Mouse (Mus musculus): ENCODE results near the gene Efhb. TPM values are rescaled to one million over a fixed set of nuclear protein-coding genes. Genes with fewer than 3 reads are reported as not detected.

Efhb gene
- under 1 TPM; 0.06 to 0.10 TPM for total RNA-seq (2021)

DNA sequence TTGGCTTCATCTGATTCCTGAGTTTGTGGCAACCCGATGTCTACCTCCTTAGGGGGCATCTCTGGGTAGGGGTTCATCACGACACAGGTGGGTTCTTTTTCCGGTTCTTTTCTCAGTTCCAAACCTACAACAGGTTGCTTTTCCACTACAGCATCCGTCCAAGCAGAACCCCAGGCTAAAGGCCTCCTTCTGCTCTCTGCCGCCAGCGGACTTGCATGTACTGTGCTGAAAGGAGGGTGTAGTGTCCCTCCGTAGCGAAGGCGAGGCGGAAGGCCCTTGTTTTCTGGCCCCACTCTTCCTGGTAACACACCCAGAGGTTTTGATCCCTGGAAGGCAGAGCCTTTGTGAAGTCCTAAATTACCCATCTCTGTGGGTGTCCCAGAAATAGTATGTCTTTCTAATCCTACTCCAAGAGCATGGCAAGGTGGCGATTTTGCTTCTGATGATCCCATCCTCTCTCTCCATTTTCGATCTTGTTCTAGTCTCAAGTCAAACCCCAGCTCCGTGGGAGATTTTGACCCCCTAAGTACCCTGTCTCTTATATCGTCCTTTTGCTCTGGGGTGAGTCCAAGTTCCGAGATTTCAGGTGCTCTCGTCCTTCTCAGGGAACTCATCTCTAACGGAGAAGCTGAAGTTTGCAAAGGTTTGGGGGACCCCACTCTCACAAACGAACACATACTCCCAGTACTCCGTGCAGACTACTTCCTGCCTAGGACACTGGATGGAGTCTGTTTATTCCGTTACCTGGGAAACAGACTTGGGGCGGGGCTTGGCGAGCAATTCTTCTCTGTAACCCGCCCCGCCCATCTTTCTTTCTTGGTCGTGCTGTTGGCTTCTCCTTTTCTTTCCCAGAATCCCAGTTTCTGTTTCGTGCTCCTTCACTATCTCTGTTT, at the start of gene Efhb:
TSS of gene Efhb (minus strand) at position 719 of the 893 bp plus-strand sequence.
- intact Hi-C loops (cut with DNase I): no loop called here
- peak; percentile 82 for DNase-seq (ENCODE audit: low spot score)

DNA sequence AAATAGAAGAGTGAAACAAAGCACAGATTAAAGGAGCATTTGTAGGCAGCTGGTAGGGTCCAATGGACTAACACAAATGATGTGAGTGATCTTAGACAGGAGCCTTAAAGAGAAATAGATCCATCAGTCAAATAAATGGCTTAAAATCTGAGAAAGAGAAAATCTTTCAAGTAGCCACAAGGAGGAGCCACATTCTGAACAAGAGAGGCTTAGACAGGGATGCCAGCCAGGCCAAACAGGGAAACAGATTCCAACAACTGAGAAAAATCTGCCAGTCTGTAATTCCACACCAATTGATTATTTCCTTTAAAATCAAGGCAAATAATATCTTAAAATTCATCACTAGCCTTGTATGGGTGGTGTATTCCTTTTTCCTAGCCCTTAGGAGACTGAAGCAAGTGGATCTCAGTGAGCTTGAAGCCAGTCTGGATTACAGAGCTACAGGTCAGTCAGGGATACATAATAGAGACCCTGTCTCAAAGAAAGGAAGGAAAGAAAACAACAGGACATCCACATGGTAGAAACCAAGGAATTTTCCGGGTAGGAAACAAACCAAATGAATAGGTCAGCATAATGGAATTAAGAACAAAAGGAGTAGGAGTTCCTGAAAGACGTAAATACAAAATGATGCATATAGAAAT, 49.3 kb upstream of the Efhb start:
- intact Hi-C loops (cut with DNase I): loop anchor here (2.0 to 5.0 kb wide), 4 partner anchors 50 to 320 kb away; no protein-coding TSS in a partner anchor
- DNase-seq (ENCODE audit: low spot score): no peak

DNA sequence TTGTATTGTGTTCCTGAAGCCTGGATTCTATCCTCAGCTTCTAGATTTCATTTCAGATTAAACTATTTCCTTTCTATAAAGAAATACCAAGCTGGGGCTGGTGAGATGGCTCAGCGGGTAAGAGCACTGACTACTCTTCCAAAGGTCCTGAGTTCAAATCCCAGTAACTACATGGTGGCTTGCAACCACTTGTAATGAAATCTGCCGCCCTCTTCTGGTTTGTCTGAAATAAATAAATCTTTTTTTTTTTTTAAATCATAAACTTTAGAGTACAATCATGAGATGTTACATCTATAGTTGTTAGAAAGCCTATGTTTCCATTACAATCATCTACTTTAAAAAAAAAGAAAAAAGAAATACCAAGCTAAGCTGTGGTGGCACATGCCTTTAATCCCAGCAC, 39.8 kb upstream of the Efhb start:
- intact Hi-C loops (cut with DNase I): no loop called here
- DNase-seq (ENCODE audit: low spot score): no peak

DNA sequence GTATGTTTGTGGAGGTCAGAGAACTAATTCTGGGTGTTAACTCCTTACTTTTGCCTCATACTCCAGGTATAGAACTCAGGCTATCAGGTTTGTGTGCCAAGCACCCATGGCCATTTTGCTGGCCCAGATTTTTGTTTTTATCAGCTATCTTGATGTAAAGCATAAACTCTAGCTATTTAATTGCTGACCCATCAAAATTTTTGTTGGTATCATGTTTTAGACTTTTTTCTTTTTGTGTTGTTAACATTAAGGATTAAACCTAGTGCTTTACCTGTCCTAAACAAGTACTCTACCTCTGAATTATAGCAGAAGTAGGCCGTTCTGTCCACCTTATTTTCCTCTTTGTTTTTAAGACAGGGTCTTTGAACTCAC, 25.9 kb upstream of the Efhb start:
- intact Hi-C loops (cut with DNase I): no loop called here
- DNase-seq (ENCODE audit: low spot score): no peak

DNA sequence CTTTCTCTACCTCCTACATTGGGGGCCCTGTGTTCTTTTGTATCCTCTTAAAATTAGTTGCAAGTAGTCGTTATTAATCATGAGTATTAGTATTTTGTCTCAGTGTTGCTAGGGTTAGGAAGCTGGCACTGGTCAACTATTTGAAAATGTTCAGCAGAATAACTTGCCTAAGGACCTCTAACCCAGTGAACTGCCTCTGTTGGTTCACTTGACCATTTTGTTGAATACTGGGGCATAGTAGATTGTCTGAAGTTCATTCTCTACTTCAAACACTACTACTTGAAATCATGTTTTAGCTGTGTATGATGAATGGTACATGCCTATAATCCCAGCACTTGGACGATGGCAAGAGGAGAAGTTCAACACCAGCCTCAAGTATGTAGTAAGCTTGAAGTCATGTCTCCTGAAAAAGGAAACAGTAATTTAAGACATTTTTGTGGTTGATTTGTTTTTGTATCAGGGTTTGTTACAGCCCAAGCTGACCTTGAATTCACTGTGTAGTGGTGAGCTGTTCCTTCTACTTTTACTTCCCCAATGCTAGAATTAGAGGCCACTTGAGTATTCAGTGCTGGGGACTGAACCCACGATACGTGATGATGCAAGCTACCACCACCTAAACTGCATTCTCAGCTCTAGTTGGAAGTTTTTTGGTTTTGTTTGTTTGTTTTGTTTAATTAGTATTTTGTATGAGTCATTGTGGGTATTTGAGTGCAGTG, 25.3 kb upstream of the Efhb start:
- DNase-seq (ENCODE audit: low spot score): no peak
- intact Hi-C loops (cut with DNase I): no loop called here

DNA sequence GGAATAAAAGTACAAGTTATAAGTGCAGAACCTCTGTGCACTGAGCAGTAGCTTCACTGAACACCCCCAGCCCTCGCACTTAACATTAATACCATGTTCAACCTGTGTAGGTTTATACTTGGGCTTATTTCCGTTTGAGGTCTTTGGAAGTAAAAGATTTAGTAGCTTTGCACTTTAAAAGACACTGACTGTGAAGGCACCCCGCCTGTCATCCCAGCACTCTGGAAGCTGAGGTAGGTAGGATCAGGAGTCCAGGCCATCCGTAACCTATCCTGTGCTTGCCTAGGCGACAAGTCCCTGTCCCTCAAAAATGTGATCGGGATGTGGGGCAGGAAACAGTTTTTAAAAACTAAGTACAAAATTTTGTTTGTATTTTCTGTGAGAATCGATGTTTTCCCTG, 17.3 kb upstream of the Efhb start:
- DNase-seq (ENCODE audit: low spot score): no peak
- intact Hi-C loops (cut with DNase I): no loop called here

DNA sequence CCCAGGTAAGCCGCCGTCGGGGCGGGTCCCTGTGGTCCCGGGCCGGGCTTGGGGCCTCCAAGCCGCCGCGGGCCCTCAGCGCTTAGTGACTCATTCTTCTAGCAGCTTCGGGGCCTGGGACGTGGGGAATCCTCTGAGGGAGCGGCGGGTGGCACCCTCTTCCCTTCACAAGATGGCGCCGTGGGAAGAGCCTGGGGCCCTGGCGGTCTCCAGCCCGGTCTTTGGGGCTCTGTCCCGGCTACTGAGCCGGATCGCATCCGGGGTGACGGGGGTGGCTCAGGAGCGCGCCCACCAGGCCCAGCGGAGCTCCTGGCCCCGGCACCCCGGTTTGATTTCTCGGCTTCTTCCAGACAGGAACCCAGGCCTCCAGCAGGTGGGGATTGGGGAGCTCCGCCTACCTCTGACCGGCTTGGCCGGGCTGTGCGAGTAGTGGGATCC, 16.5 kb upstream of the Efhb start:
- intact Hi-C loops (cut with DNase I): loop anchor here (2.0 to 5.0 kb wide), 2 partner anchors 89 to 208 kb away; partner anchors contain the start of gene Sgo1
- DNase-seq (ENCODE audit: low spot score): no peak

DNA sequence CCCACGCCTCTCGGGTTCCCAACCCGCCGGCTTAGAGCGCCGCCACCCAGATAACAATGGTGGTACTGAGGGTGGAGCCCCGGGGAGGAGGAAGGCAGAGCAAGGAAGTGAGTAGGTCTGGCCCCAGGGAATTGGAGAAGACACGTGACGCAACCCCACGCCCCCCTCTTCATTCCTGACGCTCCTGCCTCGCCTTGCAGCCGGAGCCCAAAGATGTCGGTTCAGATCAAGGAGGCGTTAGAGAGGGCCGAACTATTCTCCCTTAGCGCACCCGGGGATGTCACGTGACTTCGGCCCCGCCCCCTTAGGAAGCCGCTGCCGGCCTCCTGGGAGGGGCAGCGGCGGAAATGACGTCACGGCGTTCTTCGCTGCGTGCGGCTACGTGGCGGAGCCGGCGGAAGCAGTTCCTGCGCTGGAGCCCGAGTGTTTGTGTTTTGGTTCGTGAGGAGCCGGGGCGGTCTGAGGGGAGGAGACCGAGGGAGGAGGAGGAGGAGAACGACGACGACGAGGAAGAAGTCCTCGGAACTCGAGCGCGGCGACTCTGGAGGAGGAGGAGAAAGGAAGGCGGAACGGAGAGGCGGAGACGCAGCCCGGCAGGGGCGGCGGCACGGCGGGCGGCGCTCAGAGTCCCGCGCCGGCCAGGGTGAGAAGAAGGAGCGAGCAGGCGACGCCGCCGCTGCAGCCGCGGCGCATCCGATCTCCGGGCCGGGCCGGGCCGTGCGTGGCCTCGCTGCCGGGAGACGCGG, 15.9 kb upstream of the Efhb start, which contains the start of gene Rab5a:
TSS of gene Rab5a (plus strand) at position 377 of the 746 bp plus-strand sequence.
- intact Hi-C loops (cut with DNase I): loop anchor here (2.0 to 5.0 kb wide), 2 partner anchors 90 to 208 kb away; partner anchors contain the start of gene Sgo1
- DNase-seq (ENCODE audit: low spot score): peak; percentile 99

DNA sequence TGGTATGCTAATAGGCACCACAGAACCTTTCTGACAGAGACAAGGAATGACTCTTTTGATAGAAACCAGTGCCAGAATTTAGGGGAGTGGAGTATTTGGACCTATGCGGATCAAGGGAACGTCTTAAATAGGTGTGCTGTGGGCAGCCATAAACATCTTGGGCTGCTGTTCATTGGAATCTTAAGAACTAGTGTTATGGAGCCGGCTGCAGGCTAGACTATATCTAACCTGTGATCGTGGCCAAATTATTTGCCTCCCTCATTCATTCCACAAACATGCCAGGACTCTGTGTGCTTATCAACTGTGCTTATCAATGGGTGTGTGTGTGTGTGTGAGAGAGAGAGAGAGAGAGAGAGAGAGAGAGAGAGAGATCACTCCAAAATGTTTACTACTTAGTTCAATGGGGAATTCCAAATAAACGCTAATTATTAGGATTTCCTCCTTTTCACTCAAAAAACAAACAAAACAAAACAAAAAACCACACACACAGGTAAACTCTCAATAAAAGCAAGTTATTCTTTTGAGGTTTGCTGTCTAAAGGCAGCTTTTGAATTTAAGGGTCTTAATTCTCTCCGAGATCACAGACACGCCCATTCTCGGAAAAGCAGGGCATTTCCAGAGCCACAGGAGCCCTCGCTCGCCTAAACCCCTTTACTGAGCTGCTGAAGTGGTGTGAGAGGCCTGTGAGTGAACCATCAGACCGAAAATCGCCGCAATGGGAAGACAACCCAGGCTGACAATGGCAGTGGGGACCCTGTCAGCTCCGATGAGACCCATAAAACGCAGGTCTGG, 15.1 kb upstream of the Efhb start:
- DNase-seq (ENCODE audit: low spot score): no peak
- intact Hi-C loops (cut with DNase I): loop anchor here (2.0 to 5.0 kb wide), 2 partner anchors 91 to 209 kb away; partner anchors contain the start of gene Sgo1

DNA sequence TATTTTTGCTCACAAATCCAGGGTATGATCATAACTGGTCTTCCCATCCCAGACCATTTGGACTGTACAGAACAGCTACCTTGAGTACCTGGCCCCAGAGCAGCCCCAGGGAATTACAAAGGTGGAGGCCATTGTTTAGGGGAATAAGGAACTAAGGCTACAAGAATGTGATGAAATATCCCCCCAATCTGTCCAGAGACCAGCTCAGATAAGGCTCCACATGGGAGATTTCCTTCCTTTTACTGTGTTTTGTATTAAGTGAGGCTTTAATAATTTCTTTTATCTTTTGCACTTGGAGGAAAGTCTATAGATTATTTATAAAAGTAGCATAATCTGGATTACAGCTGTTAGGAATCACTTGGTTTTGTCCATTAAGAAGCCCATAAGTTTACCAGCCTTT, 5.6 kb upstream of the Efhb start:
- DNase-seq (ENCODE audit: low spot score): no peak
- intact Hi-C loops (cut with DNase I): no loop called here

DNA sequence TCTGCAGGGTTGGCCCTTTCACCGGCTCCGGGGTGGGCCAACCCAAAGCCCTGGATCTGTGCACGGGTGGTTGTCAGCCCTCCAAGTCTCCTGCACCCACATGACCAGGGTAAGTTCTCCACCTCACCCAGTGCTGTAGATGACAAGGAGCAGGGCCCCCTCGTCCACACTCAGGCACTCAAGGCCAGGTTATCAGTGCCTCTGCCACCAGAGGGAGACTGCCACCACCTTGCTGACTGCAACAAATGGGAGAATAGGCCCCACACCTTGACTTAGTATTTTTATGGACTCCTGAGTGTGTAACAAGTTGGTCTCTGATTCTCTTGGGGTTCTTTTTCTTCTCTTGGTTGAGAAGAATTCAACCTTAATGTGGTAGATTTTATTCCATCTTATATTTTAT, 2.4 kb upstream of the Efhb start:
- intact Hi-C loops (cut with DNase I): no loop called here
- DNase-seq (ENCODE audit: low spot score): no peak

DNA sequence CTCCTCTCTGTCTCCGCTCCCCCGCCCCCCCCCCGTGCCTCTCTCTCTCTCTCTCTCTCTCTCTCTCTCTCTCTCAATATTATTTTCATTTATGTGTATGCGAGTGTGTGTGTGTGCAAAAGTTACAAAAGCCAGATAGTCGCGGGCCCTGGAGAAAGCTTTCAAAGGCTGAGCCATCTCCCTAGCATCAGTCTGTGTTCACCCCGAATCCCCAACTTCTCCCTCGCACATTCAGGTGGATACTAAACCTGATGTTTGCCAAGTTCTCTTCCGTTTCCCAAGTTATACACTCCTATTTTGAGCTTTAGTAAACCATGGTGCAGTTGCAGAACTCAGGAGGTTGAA, 347 bp upstream of the Efhb start:
- DNase-seq (ENCODE audit: low spot score): no peak

DNA sequence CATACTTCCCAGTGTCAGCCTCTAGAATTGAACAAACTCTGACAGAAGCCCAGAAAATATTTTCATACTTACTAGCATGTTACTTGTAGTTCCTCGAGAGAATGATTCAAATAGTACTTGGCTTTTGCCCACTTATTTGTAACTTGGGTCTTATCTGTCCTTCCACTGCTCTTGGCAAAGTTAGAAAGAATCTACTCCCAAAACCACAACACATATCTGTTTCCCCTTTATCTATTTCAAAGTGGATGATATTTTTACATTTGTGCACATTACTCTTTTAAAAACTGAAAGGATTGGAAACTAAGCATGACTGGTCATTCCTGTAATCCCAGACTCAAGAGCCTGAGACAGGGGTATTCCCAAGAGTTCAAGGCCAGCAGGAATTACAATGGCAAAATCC, 6.4 kb downstream of the Efhb start:
- intact Hi-C loops (cut with DNase I): no loop called here
- DNase-seq (ENCODE audit: low spot score): no peak

More for the DNA sequence above, 347 bp upstream of the Efhb start:
- intact Hi-C loops (cut with DNase I): no loop called here

DNA sequence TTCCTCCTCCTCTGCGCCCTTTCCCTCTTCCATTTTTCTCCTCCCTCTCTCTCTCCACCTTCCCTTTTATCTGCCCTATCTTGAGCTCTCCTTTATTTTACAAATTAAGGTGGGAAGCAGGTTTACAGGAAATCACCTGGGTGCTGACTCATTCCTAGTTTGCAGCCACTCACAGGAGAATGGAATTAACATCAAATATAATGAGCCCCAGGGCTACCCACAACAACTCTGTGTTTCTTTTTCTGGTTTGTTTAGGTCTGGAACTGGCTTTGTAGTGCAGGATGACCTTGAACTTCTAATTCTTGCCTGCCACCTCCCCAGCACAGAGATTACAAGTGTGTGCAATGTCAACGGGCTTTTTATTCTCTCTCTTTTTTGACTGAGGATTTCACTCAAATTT, 7.0 kb downstream of the Efhb start:
- intact Hi-C loops (cut with DNase I): no loop called here
- no peak for DNase-seq (ENCODE audit: low spot score)

DNA sequence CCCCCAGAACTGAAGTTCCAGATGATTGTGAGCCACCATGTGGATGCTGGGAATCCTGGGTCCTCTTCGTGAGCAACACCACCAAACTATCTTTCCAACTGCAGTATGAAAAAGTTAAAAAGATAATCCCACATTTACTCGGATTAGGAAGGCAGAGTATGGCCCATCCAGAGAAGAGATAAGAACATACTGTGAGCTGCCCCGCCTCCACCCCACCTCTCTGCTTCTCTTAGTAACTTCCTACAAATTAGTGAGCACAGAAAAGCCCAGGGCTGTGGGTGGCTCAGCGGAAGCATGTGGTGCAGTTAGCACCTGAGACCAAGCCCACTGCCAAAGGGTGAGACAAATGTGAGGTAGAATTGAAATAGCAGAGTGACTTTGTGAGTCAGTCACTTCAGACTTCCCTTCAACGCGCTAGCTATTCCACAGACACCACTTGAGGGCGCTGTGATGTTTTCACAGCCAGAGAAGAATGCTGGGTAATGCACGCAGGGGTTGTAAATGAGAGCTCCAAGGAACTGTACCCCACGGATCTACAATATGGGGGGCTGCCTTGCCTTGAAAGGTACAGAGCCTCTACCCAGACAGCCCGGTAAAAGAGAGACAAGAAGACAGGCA, 60.3 kb downstream of the Efhb start:
- no peak for DNase-seq (ENCODE audit: low spot score)
- intact Hi-C loops (cut with DNase I): loop anchor here (10.0 kb wide), 1 partner anchor 432 kb away; no protein-coding TSS in a partner anchor

DNA sequence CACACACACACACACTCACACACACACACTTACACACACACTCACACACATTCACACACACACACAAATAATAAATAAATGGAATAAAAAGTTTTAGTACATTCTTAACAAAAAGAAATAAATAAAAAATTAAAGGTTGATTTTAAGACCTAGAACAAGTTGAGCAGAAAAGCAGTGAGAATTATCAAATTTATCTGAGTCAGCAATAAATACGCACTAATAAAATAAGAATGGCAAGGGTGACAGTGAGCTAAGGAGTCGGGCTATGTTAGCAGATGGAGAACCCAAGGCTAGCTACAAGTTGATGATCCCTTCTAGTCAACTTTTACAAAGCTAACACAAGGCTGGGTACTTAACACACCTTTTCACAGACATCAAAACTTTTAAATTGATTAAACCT, 69.9 kb downstream of the Efhb start:
- intact Hi-C loops (cut with DNase I): no loop called here
- no peak for DNase-seq (ENCODE audit: low spot score)

DNA sequence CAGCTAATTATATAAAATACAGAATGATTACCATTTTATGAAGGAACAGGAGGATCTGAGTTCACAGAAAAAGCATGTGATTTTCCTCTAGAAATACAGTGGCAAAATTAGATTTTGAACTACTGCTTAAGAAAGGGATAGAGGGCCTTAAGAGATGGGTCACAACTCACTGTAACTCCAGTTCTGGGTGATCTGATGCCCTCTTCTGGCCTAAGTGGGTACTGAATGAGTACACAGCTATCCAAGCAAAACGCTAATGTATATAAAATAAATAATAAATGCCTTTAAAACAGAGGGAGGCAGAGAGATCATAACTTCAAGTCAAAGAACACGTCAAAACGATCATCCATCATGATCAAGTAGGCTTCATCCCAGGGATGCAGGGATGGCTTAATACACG, 73.6 kb downstream of the Efhb start:
- intact Hi-C loops (cut with DNase I): loop anchor here (2.0 kb wide), 1 partner anchor 831 kb away; no protein-coding TSS in a partner anchor
- DNase-seq (ENCODE audit: low spot score): no peak

Data from heart, postnatal 25 days (tissue).